Mouse (Mus musculus) hindbrain, embryonic 11.5 days (tissue): ENCODE measurements around the gene Mrpl20. TPM values are rescaled to one million over a fixed set of nuclear protein-coding genes. Genes with fewer than 3 reads are reported as not detected.
A peak's percentile ranks its signal among the peaks of the same experiment; 100 is the strongest.

Experiments used
- ATAC-seq: fragments of 200-750 bp; cut with Nextera tagmentation; 2 replicates; pipeline ENCODE4 v1.8.0; 2017; ENCODE audit warnings: mild to moderate bottlenecking, moderate TSS enrichment, moderate library complexity; ENCODE audit not compliant: low FRiP score
- DNase-seq: peaks from one replicate; pipeline ENCODE4 v3.0.0-alpha.2; 2015; ENCODE audit warnings: low spot score
- H3K27ac ChIP-seq: fragments of 300-500 bp; sonication (generic); 2 replicates; pipeline ENCODE4 v1.5.1; 2014; ENCODE audit warnings: mild to moderate bottlenecking, low read depth, low read length
- H3K27me3 ChIP-seq: fragments of 300-500 bp; sonication (generic); 2 replicates; pipeline ENCODE4 v1.6.1; 2014; ENCODE audit warnings: mild to moderate bottlenecking, low read length, moderate library complexity, mixed read lengths; ENCODE audit not compliant: control insufficient read depth, insufficient read depth
- H3K36me3 ChIP-seq: fragments of 300-500 bp; sonication (generic); 2 replicates; pipeline ENCODE4 v1.6.1; 2014; ENCODE audit warnings: mild to moderate bottlenecking, low read length, moderate library complexity, mixed read lengths; ENCODE audit not compliant: control insufficient read depth, insufficient read depth
- H3K4me1 ChIP-seq: fragments of 300-500 bp; sonication (generic); replicated peaks from 2 replicates; pipeline ENCODE4 v1.6.1; 2014; ENCODE audit warnings: low read length, mixed read lengths; ENCODE audit not compliant: control insufficient read depth, insufficient read depth
- H3K4me2 ChIP-seq: fragments of 300-500 bp; sonication (generic); replicated peaks from 2 replicates; pipeline ENCODE4 v1.6.1; 2014; ENCODE audit warnings: mild to moderate bottlenecking, low read depth, low read length
- H3K4me3 ChIP-seq: fragments of 300-500 bp; sonication (generic); 2 replicates; pipeline ENCODE4 v1.5.1; 2014; ENCODE audit warnings: low read depth, low read length
- H3K9ac ChIP-seq: fragments of 300-500 bp; sonication (generic); 2 replicates; pipeline ENCODE4 v1.6.1; 2014; ENCODE audit warnings: low read depth, low read length
- H3K9me3 ChIP-seq: fragments of 300-500 bp; sonication (generic); 2 replicates; pipeline ENCODE4 v1.6.1; 2016; ENCODE audit warnings: low read length; ENCODE audit not compliant: control insufficient read depth
- WGBS: fragments of 180-500 bp; shearing (Covaris S2); extraction: QIAGEN DNeasy Blood & Tissue Kit; methylation state at CpG from one replicate; pipeline ENCODE4 v1.1.7; 2014; 5-methylcytosine and 5-hydroxymethylcytosine counted together
- polyA plus RNA-seq: library from polyadenylated mRNA; unstranded; fragments of >200 nt; fragmentation: Nextera tagmentation; extraction: Ambion mirVana; gene quantifications from 2 replicates; pipeline ENCODE4 v1.2.1, GENCODE M21; 2014

Gene Mrpl20
- polyA plus RNA-seq, 1 experiment from 2014 or later: 238 TPM

DNA sequence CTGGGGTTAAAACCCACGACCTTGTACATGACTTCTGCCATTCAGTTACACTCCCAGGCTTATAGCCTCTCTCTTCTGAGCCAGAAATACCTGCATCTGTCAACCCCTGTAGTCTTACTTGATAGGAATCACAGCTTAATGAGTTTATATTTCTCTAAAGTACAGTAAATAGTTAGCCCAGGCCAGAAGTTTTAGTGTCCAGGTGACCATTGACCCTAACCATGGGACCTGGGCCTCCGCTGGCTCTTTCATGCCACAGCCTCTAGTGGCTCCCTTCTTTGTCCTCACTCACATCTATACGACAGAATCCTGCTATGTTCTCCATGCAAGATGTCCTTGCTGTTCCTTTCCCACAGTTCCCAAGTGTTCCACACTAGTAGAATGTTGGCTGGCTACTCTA is 5.2 kb downstream of the Mrpl20 start:
- ATAC-seq: no peak
- 93% methylated on average over 3 of the region's 3 CpGs for WGBS

DNA sequence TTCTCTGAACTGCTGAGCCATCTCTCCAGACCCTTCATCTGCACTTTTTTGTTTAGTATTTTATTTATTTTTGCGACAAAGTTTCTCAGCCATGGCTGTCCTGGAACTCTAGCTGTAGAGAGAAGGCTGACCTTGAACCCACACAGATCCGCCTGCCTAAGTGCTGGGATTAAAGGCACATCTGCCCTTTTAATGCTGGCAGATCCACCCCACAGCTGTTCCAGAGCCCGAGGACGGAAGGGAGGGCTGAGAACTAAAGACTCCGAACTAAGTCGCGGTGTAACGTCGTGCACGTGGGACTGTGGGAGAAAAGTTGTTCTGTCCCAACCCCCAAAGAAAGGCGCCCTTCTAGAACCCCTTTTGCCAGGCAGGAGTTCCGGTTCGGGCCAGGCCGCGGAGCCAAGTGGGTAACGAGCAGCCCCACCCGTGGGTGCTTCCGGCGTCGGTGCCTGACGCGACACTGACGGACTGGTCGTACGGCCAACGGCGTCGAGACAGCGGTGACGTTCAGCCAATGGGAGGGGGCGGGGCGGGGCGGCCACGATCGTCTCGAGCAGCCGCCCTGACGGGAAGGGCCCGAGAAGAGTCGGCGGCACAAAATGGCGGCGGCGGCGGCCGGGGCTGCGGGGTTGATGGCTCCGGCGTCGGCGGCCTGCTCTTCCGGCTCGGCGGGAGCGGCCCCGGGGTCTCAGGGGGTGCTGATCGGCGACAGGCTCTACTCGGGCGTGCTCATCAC is 9.4 kb downstream of the Mrpl20 start, which contains the start of gene Ccnl2:
Gene Ccnl2 (plus strand): TSS at position 561 of the 736 bp plus-strand sequence.
- WGBS: under 1% methylated on average over 58 of the region's 60 CpGs
- Histone ChIP-seq H3K27me3 (no peaks in the 10 kb centered on the region), H3K27ac (peak within 1 kb of the TSS; percentile 82), H3K9me3 (no peaks in the 10 kb centered on the region), H3K4me1 (peaks cover 7% of the 10 kb centered on the region), H3K4me3 (peak within 1 kb of the TSS; percentile 100), H3K9ac (peak within 1 kb of the TSS; percentile 99), H3K36me3 (peaks cover 26% of the 10 kb centered on the region), H3K4me2 (peak within 1 kb of the TSS; percentile 93)
- peak; percentile 97 for DNase-seq
- peak; percentile 98 for ATAC-seq

More for the DNA sequence above, 5.2 kb downstream of the Mrpl20 start:
- H3K36me3 ChIP-seq: peaks cover 11% of the 10 kb centered on the region; the same call in 1 of the 2 replicates
- H3K27ac ChIP-seq: no peak overlapping the region
- H3K9ac ChIP-seq: no peak overlapping the region
- DNase-seq: no peak
- H3K27me3 ChIP-seq: no peaks in the 10 kb centered on the region
- no peak overlapping the region for H3K4me2 ChIP-seq
- peaks cover 4% of the 10 kb centered on the region; the same call in 1 of the 2 replicates for H3K4me1 ChIP-seq
- no peak overlapping the region for H3K4me3 ChIP-seq
- H3K9me3 ChIP-seq: no peaks in the 10 kb centered on the region

DNA sequence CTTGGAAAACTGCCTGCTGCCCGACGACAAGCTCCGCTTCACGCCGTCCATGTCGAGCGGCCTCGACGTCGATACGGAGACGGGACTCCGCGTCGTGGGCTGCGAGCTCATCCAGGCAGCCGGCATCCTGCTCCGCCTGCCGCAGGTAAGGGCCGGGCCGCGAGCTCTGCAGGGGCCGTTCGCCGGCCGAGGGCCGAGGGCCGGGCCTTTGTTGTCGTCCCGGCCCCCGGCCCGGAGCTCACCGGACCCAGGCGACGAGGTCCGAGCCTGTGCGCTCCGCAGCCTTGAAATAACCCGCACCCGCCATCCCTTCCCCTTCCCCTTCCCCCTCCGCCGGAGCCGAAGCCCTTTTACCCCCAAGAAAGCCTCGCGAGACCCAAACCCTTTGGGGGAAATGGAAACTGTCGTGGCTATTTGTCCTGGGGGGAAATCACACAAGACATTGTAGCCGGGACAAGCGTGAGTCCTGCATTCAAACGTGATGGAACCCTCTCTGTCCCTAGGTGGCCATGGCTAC is 10.0 kb downstream of the Mrpl20 start:
- Histone ChIP-seq H3K27me3 (no peaks in the 10 kb centered on the region), H3K4me3 (peak overlapping the region; percentile 100), H3K4me1 (peaks cover 7% of the 10 kb centered on the region), H3K36me3 (peaks cover 26% of the 10 kb centered on the region), H3K4me2 (peak overlapping the region; percentile 93), H3K9ac (peak overlapping the region; percentile 99), H3K9me3 (no peaks in the 10 kb centered on the region), H3K27ac (peak overlapping the region; percentile 82)
- DNase-seq (peak; percentile 57), ATAC-seq (peak; percentile 53)
- 0% methylated on average over 49 of the region's 49 CpGs for WGBS

DNA sequence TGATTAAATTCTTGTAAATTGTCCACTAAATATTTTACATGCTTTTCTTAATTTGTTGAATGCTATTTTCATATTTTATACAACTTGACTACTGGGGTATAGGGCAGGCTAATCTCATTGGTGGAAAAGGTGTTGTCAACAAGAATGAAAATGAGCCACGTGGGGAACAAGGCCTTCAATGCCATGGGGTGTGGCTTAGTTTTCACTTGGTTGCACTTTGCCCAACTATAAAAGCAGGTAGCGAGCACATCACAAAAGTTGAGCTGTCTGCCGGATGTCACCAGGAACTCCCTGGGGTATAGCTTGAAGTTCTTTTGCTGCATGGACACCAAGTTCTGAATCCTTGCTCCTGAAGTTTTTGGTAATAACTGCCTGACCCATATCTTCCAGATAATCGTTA is 14.9 kb downstream of the Mrpl20 start:
- H3K27me3 ChIP-seq: no peaks in the 10 kb centered on the region
- DNase-seq (no peak), ATAC-seq (no peak)
- H3K4me2 ChIP-seq: no peak overlapping the region
- WGBS: 79% methylated on average over 4 of the region's 4 CpGs
- H3K27ac ChIP-seq: no peak overlapping the region
- no peak overlapping the region for H3K4me3 ChIP-seq
- peaks cover 31% of the 10 kb centered on the region for H3K36me3 ChIP-seq
- H3K9me3 ChIP-seq: no peaks in the 10 kb centered on the region
- H3K9ac ChIP-seq: no peak overlapping the region
- H3K4me1 ChIP-seq: peaks cover 7% of the 10 kb centered on the region

DNA sequence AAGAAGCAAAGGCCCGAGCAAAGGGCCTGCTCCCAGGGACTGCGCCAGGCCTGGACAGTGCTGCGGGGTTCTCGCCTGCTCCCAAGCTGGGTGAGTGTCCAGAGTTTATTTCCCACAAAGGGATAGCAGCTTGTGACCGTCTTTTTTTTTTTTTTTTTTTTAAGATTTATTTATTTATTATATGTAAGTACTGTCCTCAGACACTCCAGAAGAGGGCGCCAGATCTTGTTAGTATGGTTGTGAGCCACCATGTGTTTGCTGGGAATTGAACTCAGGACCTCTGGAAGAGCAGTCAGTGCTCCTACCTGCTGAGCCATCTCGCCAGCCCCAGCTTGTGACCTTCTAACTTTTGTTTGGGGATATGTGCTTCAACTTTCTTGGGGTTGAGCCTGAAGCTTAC is 18.3 kb downstream of the Mrpl20 start:
- no peak overlapping the region for H3K9ac ChIP-seq
- H3K4me2 ChIP-seq: no peak overlapping the region
- WGBS: 91% methylated on average over 7 of the region's 7 CpGs
- ATAC-seq: no peak
- no peaks in the 10 kb centered on the region for H3K27me3 ChIP-seq
- no peak overlapping the region for H3K4me3 ChIP-seq
- peak; percentile 48 for DNase-seq
- H3K36me3 ChIP-seq: peaks cover 35% of the 10 kb centered on the region
- H3K9me3 ChIP-seq: no peaks in the 10 kb centered on the region
- H3K27ac ChIP-seq: no peak overlapping the region
- H3K4me1 ChIP-seq: no peaks in the 10 kb centered on the region

DNA sequence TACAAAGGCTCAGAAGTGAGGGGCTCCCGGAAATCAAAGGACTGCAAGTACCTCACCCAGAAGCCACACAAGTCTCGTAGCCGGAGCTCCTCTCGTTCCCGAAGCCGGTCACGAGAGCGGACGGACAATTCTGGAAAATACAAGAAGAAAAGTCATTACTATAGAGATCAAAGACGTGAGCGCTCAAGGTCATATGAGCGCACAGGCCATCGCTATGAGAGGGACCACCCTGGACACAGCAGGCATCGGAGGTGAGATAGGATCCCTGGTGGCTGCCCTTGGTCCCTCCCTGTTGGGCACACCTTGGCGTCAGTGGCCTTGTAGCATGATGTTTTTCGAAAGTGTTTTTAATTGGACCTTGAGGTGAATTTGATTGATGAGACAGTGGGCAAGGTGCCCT is 20.8 kb downstream of the Mrpl20 start:
- Histone ChIP-seq H3K36me3 (peaks cover 26% of the 10 kb centered on the region), H3K4me3 (no peak overlapping the region), H3K4me2 (no peak overlapping the region), H3K27ac (no peak overlapping the region; the same call in 1 of the 2 replicates), H3K27me3 (no peaks in the 10 kb centered on the region), H3K4me1 (no peaks in the 10 kb centered on the region), H3K9me3 (no peaks in the 10 kb centered on the region), H3K9ac (no peak overlapping the region)
- ATAC-seq (no peak), DNase-seq (no peak)
- WGBS: 95% methylated on average over 16 of the region's 16 CpGs

DNA sequence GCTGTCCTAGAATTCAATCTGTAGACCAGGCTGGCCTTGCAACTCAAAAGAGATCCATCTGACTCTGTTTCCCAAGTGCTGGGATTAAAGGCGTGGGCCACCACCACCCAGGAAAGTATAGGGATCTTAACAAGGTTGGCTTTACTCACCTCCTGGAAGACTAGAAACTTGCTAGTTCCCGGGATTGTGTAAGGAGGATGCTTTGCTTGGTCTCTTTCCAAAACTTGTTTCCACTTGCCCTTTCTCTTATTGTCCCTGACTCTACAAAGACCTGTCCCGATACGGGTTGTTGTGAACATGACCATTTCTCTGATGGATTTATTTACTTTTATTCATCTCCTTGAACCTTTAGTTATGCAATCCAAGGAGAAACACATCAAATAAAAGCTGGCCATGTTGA is 27.2 kb downstream of the Mrpl20 start:
- Histone ChIP-seq H3K27ac (no peak overlapping the region), H3K27me3 (no peaks in the 10 kb centered on the region), H3K9me3 (no peaks in the 10 kb centered on the region), H3K36me3 (no peaks in the 10 kb centered on the region; the same call in 1 of the 2 replicates), H3K4me2 (no peak overlapping the region), H3K9ac (no peak overlapping the region), H3K4me1 (peaks cover 4% of the 10 kb centered on the region; the same call in 1 of the 2 replicates), H3K4me3 (no peak overlapping the region)
- ATAC-seq: no peak
- no peak for DNase-seq
- WGBS: 92% methylated on average over 4 of the region's 4 CpGs

DNA sequence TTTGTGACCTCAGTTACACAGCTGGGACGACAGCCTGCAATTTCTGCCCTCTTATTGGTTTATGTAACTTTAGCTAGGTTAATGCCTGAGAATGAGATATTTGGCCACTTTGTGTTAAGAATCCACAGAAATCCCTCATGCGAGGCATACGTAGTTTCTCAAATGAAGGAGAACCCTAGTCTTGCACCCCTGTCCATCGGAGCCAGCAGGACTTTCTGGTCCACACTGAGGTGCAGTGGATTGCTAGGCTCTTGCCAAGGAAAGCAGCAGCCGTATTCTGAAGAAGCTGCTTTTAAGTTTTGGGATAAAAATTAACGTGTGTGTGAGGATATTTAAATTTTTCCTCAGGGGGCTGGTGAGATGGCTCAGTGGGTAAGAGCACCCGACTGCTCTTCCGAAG is 27.9 kb downstream of the Mrpl20 start:
- Histone ChIP-seq H3K36me3 (no peaks in the 10 kb centered on the region; the same call in 1 of the 2 replicates), H3K9me3 (no peaks in the 10 kb centered on the region), H3K4me2 (peak overlapping the region; percentile 97; the same call in 1 of the 2 replicates), H3K27me3 (no peaks in the 10 kb centered on the region), H3K4me3 (peak overlapping the region; percentile 90; the same call in 1 of the 2 replicates), H3K27ac (peak overlapping the region; percentile 60; the same call in 1 of the 2 replicates), H3K4me1 (peaks cover 4% of the 10 kb centered on the region; the same call in 1 of the 2 replicates), H3K9ac (no peak overlapping the region)
- DNase-seq (no peak), ATAC-seq (no peak)
- WGBS: 60% methylated on average over 8 of the region's 8 CpGs
